ENCODE assay signal across 32 mouse cellular contexts in the genomic region with DNA sequence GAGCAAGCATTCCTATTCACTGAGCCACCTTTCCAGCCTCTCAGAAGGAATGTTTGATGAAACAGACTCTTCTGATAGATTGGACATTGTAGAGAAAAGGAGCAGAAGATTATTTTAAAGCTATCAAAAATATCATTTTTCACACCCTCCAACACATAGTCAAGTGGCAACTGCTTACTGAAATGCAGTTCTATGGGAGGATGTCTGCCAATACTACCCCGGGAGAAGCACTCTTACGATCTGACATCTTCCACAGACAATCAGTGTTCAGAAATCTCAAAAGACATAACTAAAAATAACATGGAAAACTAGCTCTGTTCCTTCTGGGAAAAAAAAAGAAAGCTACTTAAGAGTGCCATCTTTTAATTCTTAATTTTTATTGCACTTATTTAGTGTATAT.
DNase-seq lines count a peak whose midpoint lies in the region; ATAC-seq and TF ChIP-seq lines count a peak whose summit lies in the region.
"Had no signal": no experiment of that assay in that cellular context is flagged by ENCODE, and none has a peak within 500 bp of the region (broad histone marks: within the 10 kb centered on the region; RNA-seq: fewer than 3 reads in every experiment).

No protein-coding gene starts in this region.

- intact Hi-C loops in left cerebral cortex, adult 2 months (cut with DNase I) = loop anchor here (2.0 to 10.0 kb wide), 2 partner anchors 34 to 480 kb away; no protein-coding TSS in a partner anchor
- intact Hi-C loops in left cerebral cortex, postnatal 14 days (cut with DNase I) = loop anchor here (5.0 kb wide), 1 partner anchor 72 kb away; no protein-coding TSS in a partner anchor

- WGBS in forebrain, embryonic 16.5 days = 68% methylated on average over 2 of the region's 2 CpGs
- WGBS in forebrain, embryonic 12.5 days = 88% methylated on average over 2 of the region's 2 CpGs
- 64% methylated on average over 2 of the region's 2 CpGs for WGBS in heart, embryonic 11.5 days (ENCODE audit: insufficient replicate concordance)

- no peak for DNase-seq in heart, postnatal 4 days
- DNase-seq in left cerebral cortex, adult 2 months (ENCODE audit: extremely low spot score in 1 of 2, low spot score in 2 of 2) = no peak
- DNase-seq in left cerebral cortex, postnatal 14 days (ENCODE audit: low spot score in 2 of 2) = no peak
- DNase-seq in spleen, postnatal 36 days (ENCODE audit: low spot score in 2 of 2) = no peak
- DNase-seq: adrenal gland, postnatal 10 days; cerebellum, adult 18-20 months; cerebellum, postnatal 14 days; gastrocnemius, adult 2 months; gastrocnemius, postnatal 36 days; kidney, adult 18-20 months; kidney, postnatal 25 days; liver, embryonic 13.5 days; lung, adult 18-20 months; lung, postnatal 4 days; right cerebral cortex, adult 18-20 months; spleen, adult 18-20 months; thymus, adult 2 months; thymus, postnatal 36 days had no signal

- no peak overlapping the region for H3K4me3 ChIP-seq in forebrain, embryonic 16.5 days (replicated peaks; ENCODE audit: low read length)
- no peak overlapping the region for H3K4me3 ChIP-seq in forebrain, embryonic 12.5 days (replicated peaks)
- no peak overlapping the region for H3K4me3 ChIP-seq in heart, embryonic 11.5 days (ENCODE audit: low read depth, low read length)
- no peak overlapping the region for H3K4me3 ChIP-seq in left cerebral cortex, adult 2 months
- H3K4me3 ChIP-seq: gastrocnemius, adult 2 months; kidney, embryonic 15.5 days; limb, embryonic 10.5 days; limb, embryonic 15.5 days; liver, embryonic 13.5 days; megakaryocyte, embryonic 14.5 days; midbrain, embryonic 12.5 days; myocyte; neural tube, embryonic 12.5 days had no signal

- H3K9ac ChIP-seq in forebrain, embryonic 16.5 days (replicated peaks; ENCODE audit: low read depth, low read length) = no peak overlapping the region
- H3K9ac ChIP-seq in forebrain, embryonic 12.5 days = no peak overlapping the region
- no peak overlapping the region for H3K9ac ChIP-seq in heart, embryonic 11.5 days (ENCODE audit: low read depth, low read length)
- H3K9ac ChIP-seq: kidney, embryonic 15.5 days; limb, embryonic 15.5 days; liver, embryonic 13.5 days; midbrain, embryonic 12.5 days; neural tube, embryonic 12.5 days had no signal

- no peaks in the 10 kb centered on the region for H3K27me3 ChIP-seq in forebrain, embryonic 16.5 days (replicated peaks; ENCODE audit: control insufficient read depth, insufficient read depth, low read length)
- H3K27me3 ChIP-seq in forebrain, embryonic 12.5 days = no peaks in the 10 kb centered on the region
- H3K27me3 ChIP-seq in heart, embryonic 11.5 days (ENCODE audit: control insufficient read depth, insufficient read depth, low read length) = no peaks in the 10 kb centered on the region
- H3K27me3 ChIP-seq: kidney, embryonic 15.5 days; limb, embryonic 15.5 days; liver, embryonic 13.5 days; midbrain, embryonic 12.5 days; neural tube, embryonic 12.5 days; Patski had no signal

- TF ChIP-seq CTCF in left cerebral cortex, adult 2 months (IDR thresholded peaks at IDR 0.05) = no peak

- H3K4me1 ChIP-seq in forebrain, embryonic 16.5 days (replicated peaks; ENCODE audit: control insufficient read depth, insufficient read depth, low read length) = peaks cover 10% of the 10 kb centered on the region
- no peaks in the 10 kb centered on the region for H3K4me1 ChIP-seq in forebrain, embryonic 12.5 days
- H3K4me1 ChIP-seq in heart, embryonic 11.5 days (ENCODE audit: control insufficient read depth, insufficient read depth, low read length) = peaks cover 44% of the 10 kb centered on the region
- H3K4me1 ChIP-seq: liver, embryonic 13.5 days; megakaryocyte, embryonic 14.5 days; midbrain, embryonic 12.5 days; neural tube, embryonic 12.5 days had no signal

- H3K9me3 ChIP-seq in forebrain, embryonic 16.5 days (ENCODE audit: control insufficient read depth, low read length) = no peaks in the 10 kb centered on the region
- no peaks in the 10 kb centered on the region for H3K9me3 ChIP-seq in forebrain, embryonic 12.5 days
- no peaks in the 10 kb centered on the region for H3K9me3 ChIP-seq in heart, embryonic 11.5 days (replicated peaks; ENCODE audit: control insufficient read depth, low read length)
- H3K9me3 ChIP-seq: kidney, embryonic 15.5 days; limb, embryonic 10.5 days; limb, embryonic 15.5 days; liver, embryonic 13.5 days; megakaryocyte, embryonic 14.5 days; midbrain, embryonic 12.5 days; neural tube, embryonic 12.5 days had no signal

- H3K36me3 ChIP-seq in forebrain, embryonic 16.5 days (ENCODE audit: control insufficient read depth, insufficient read depth) = no peaks in the 10 kb centered on the region
- no peaks in the 10 kb centered on the region for H3K36me3 ChIP-seq in forebrain, embryonic 12.5 days (replicated peaks)
- H3K36me3 ChIP-seq in heart, embryonic 11.5 days (ENCODE audit: control insufficient read depth, insufficient read depth, low read length) = no peaks in the 10 kb centered on the region
- H3K36me3 ChIP-seq: kidney, embryonic 15.5 days; limb, embryonic 10.5 days; limb, embryonic 15.5 days; liver, embryonic 13.5 days; midbrain, embryonic 12.5 days; neural tube, embryonic 12.5 days had no signal

- 0 out of 2 replicates have a peak, but pooled peaks have one; percentile 34 for ATAC-seq in forebrain, embryonic 16.5 days
- no peak for ATAC-seq in forebrain, embryonic 12.5 days (ENCODE audit: low FRiP score)
- no peak for ATAC-seq in heart, embryonic 11.5 days (replicated peaks; ENCODE audit: insufficient number of reproducible peaks, low FRiP score, low TSS enrichment)
- ATAC-seq: hindbrain, embryonic 16.5 days; lung, postnatal 0 days; Patski had no signal

- peak overlapping the region; percentile 48; the same call in 1 of the 2 replicates for H3K27ac ChIP-seq in forebrain, embryonic 16.5 days (ENCODE audit: low read length)
- no peak overlapping the region for H3K27ac ChIP-seq in forebrain, embryonic 12.5 days
- H3K27ac ChIP-seq in heart, embryonic 11.5 days (ENCODE audit: low read depth, low read length) = 0 out of 2 replicates have a peak overlapping the region, but pooled peaks have one; percentile 22
- H3K27ac ChIP-seq in left cerebral cortex, adult 2 months = peak overlapping the region; percentile 59
- H3K27ac ChIP-seq: gastrocnemius, adult 2 months; kidney, embryonic 15.5 days; limb, embryonic 10.5 days; limb, embryonic 15.5 days; liver, embryonic 13.5 days; midbrain, embryonic 12.5 days; neural tube, embryonic 12.5 days; stomach, postnatal 0 days had no signal

- no peak overlapping the region for H3K4me2 ChIP-seq in forebrain, embryonic 16.5 days (ENCODE audit: low read length)
- H3K4me2 ChIP-seq in forebrain, embryonic 12.5 days = no peak overlapping the region
- no peak overlapping the region for H3K4me2 ChIP-seq in heart, embryonic 11.5 days
- H3K4me2 ChIP-seq: kidney, embryonic 15.5 days; limb, embryonic 15.5 days; liver, embryonic 13.5 days; midbrain, embryonic 12.5 days; neural tube, embryonic 12.5 days had no signal
